Mouse (Mus musculus) lung, adult 2 months (tissue): ENCODE measurements at regions not wholly inside any gene's neighbourhood (a gene's known extent, or its start where the extent isn't known, plus 50 kb on each side); places are given as distances from the start of the nearest gene placed in this dataset.

Experiments used
- DNase-seq: peaks from one replicate; pipeline ENCODE4 v3.0.0; 2022
- H3K4me1 ChIP-seq: fragments of 200-500 bp; 2 replicates; pipeline ENCODE4 v1.6.1; 2011; ENCODE audit warnings: low read length; ENCODE audit not compliant: control insufficient read depth, insufficient read depth
- H3K4me3 ChIP-seq: fragments of 200-500 bp; replicated peaks from 2 replicates; pipeline ENCODE3; 2011; ENCODE audit warnings: low read depth, mild to moderate bottlenecking, control low read depth, low read length; ENCODE audit errors: extremely low read depth
- CTCF ChIP-seq: fragments of 200-500 bp; IDR thresholded peaks from 2 replicates; pipeline ENCODE4 v1.5.1; 2011; ENCODE audit warnings: mild to moderate bottlenecking, low read length, control low read depth; ENCODE audit not compliant: insufficient read depth
- POLR2A ChIP-seq: fragments of 200-500 bp; IDR thresholded peaks from 2 replicates; pipeline ENCODE4 v1.6.1; 2011; ENCODE audit warnings: low read depth, mild to moderate bottlenecking, control low read depth, low read length, borderline replicate concordance; ENCODE audit errors: extremely low read depth
- WGBS: fragments of 180-500 bp; shearing (Covaris S2); methylation state at CpG from one replicate; pipeline ENCODE4 v1.1.7; 2018; 5-methylcytosine and 5-hydroxymethylcytosine counted together

- TF ChIP-seq CTCF, result no peak
- no peak for TF ChIP-seq POLR2A
- no peak overlapping the region for H3K4me3 ChIP-seq
- 95% methylated on average over 8 of the region's 8 CpGs for WGBS
- no peak for DNase-seq
- H3K4me1 ChIP-seq, result no peaks in the 10 kb centered on the region
Measured at GRCm38 (mm10) chr8:35020480-35020879, 745.1 kb upstream of the Gm19410 start.

GRCm38 (mm10) chr8:35022649-35023048 is 742.9 kb upstream of the Gm19410 start:
- DNase-seq, result no peak
- WGBS, result 49% methylated on average over 6 of the region's 6 CpGs
- TF ChIP-seq CTCF (no peak), POLR2A (no peak)

DNA sequence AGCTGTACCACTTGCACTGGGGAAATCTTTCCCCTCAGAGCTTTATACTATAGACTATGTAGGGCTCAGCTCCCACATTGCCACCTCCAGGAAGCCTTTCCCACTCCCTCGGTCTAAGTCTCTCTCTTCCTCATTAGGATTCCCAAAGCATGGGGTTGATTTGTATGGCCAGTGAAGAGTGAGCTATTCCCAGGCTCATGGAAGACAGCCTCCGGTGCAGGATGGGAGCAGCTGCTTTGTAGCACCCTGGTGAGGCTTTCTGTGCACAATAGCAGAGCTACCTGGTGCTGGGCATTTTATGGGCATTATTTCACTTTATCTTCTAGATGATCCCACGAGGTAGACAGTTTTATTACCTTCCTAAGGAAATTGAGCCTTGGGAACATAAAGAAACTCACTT is 717.8 kb upstream of the Gm19410 start:
- H3K4me3 ChIP-seq, result no peak overlapping the region
- no peaks in the 10 kb centered on the region for H3K4me1 ChIP-seq
- no peak for DNase-seq
- TF ChIP-seq POLR2A, result no peak
- no peak for TF ChIP-seq CTCF
- WGBS, result 68% methylated on average over 3 of the region's 3 CpGs

More at GRCm38 (mm10) chr8:35022649-35023048, 742.9 kb upstream of the Gm19410 start:
- H3K4me1 ChIP-seq, result no peaks in the 10 kb centered on the region
- no peak overlapping the region for H3K4me3 ChIP-seq

- Histone ChIP-seq H3K4me3 (no peak overlapping the region), H3K4me1 (no peaks in the 10 kb centered on the region)
- no peak for TF ChIP-seq POLR2A
- TF ChIP-seq CTCF, result no peak
- no peak for DNase-seq
- WGBS, result 73% methylated on average over 4 of the region's 4 CpGs
Measured at GRCm38 (mm10) chr8:35053444-35053843, 712.1 kb upstream of the Gm19410 start.

DNA sequence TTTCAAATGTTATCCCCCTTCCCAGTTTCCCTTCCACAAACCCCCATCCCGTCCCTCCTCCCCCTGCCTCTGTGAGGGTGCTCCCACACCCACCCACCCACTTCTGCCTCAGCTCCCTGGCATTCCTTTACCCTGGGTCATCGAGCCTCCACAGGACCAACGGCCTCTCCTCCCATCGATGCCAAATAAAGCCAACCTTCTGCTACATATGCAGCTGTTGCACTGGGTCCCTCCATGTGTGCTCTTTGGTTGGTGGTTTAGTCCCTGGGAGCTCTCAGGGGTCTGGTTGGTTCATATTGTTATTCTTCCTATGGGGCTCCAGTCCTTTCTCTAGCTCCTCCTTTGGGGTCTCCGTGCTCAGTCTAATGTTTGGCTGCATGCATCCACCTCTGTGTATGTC is 704.5 kb upstream of the Gm19410 start:
- Histone ChIP-seq H3K4me1 (no peaks in the 10 kb centered on the region), H3K4me3 (no peak overlapping the region)
- TF ChIP-seq POLR2A (no peak), CTCF (no peak)
- WGBS, result 72% methylated on average over 5 of the region's 5 CpGs
- DNase-seq, result no peak

- no peaks in the 10 kb centered on the region for H3K4me1 ChIP-seq
- no peak for DNase-seq
- 83% methylated on average over 2 of the region's 2 CpGs for WGBS
- no peak for TF ChIP-seq POLR2A
- TF ChIP-seq CTCF, result no peak
- H3K4me3 ChIP-seq, result no peak overlapping the region
Measured at GRCm38 (mm10) chr8:35068228-35068627, 697.4 kb upstream of the Gm19410 start.

GRCm38 (mm10) chr8:35070246-35070989 is 695.2 kb upstream of the Gm19410 start:
- DNase-seq, result no peak
- WGBS, result 76% methylated on average over 7 of the region's 7 CpGs
- Histone ChIP-seq H3K4me1 (no peaks in the 10 kb centered on the region), H3K4me3 (no peak overlapping the region)
- TF ChIP-seq CTCF, result no peak
- no peak for TF ChIP-seq POLR2A

GRCm38 (mm10) chr8:35075971-35076370 is 689.6 kb upstream of the Gm19410 start:
- Histone ChIP-seq H3K4me3 (no peak overlapping the region), H3K4me1 (no peaks in the 10 kb centered on the region)
- no peak for DNase-seq
- WGBS, result 89% methylated on average over 10 of the region's 10 CpGs
- TF ChIP-seq CTCF, result no peak
- TF ChIP-seq POLR2A, result no peak

GRCm38 (mm10) chr8:35083161-35083560 is 682.4 kb upstream of the Gm19410 start:
- DNase-seq, result no peak
- H3K4me1 ChIP-seq, result no peaks in the 10 kb centered on the region
- WGBS, result 52% methylated on average over 1 of the region's 1 CpGs
- no peak overlapping the region for H3K4me3 ChIP-seq
- no peak for TF ChIP-seq POLR2A
- no peak for TF ChIP-seq CTCF

GRCm38 (mm10) chr8:35087070-35087469 is 678.5 kb upstream of the Gm19410 start:
- Histone ChIP-seq H3K4me3 (no peak overlapping the region), H3K4me1 (no peaks in the 10 kb centered on the region)
- DNase-seq, result no peak
- 88% methylated on average over 2 of the region's 2 CpGs for WGBS
- TF ChIP-seq CTCF (no peak), POLR2A (no peak)
